Mouse (Mus musculus): ENCODE data around the gene March4. TPM values are rescaled to one million over a fixed set of nuclear protein-coding genes. Genes with fewer than 3 reads are reported as not detected.
A peak's percentile ranks its signal among the peaks of the same experiment; 100 is the strongest.

The March4 gene
- polyA plus RNA-seq, 1 experiment from 2014 or later: not detected

DNA sequence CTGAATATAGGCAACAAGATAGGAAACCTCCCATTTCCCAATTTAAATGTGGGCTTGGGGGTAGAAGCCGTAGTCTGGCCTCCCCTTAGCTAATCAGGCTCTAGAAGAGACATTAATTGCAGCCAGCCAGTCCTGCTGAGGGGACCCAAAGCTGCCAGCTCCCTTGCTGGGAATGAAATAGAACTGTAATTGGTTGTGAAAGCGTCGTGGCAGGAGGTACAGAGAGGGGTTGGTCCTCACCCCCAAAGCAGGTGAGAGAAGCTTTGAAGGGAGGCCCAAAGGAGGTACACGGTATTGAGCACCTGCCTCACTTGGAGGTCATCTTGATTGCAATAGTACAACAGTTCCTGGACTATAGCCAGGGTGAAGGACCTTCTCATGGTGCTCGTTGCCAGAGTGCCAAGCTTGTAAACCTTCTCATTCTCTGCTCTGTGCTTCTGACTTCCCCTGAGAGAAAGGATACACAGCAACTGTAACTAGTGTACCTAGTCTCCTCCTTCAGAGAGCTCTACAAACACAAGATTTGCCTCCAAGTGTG, 68.2 kb downstream of the March4 start:
- 66% methylated on average over 5 of the region's 5 CpGs for WGBS

DNA sequence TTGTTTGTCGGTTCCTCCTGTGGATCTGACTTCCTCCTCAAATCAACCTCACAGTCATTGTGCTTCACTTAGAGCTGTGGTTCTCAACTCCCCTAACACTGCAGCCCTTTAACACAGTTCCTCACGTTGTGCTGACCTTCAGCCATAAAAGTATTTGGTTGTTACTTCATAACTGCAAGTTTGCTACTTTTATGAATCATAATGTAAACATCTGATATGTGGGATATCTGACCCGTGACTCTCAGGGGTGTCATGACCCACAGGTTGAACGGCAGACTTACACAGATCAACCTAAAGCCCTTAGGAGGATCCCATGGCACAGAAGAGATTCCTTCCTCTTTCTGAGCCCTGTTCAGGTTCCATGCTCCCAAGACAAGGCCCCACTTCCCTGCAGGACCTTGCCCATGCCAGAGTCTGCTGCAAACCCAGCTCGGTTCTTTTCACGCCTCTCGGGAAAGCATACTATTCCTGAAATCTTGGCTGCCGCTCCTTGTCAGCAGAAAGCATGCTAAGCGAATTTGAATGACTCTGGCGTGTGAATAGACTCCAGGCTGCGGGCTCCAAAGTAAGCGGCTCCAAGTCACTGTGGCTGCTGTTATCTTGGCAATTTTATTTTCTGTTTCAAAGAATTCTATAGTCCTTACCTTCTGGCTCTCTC, 71.7 kb downstream of the March4 start:
- no peaks in the 10 kb centered on the region for H3K36me3 ChIP-seq (ENCODE audit: control insufficient read depth, insufficient read depth, low read length)
- no peak overlapping the region for H3K4me2 ChIP-seq (replicated peaks; ENCODE audit: low read depth, low read length)
- H3K27ac ChIP-seq (ENCODE audit: low read depth, low read length): no peak overlapping the region
- no peaks in the 10 kb centered on the region for H3K27me3 ChIP-seq (ENCODE audit: control insufficient read depth, insufficient read depth, low read length)
- H3K4me1 ChIP-seq (ENCODE audit: control insufficient read depth, insufficient read depth, low read length): no peaks in the 10 kb centered on the region
- H3K9ac ChIP-seq (ENCODE audit: low read depth, low read length): no peak overlapping the region
- 64% methylated on average over 12 of the region's 12 CpGs for WGBS
- no peak for ATAC-seq (ENCODE audit: low FRiP score, low TSS enrichment)
- no peaks in the 10 kb centered on the region for H3K9me3 ChIP-seq (ENCODE audit: control insufficient read depth, low read length)
- H3K4me3 ChIP-seq (ENCODE audit: low read length): no peak overlapping the region

More for the DNA sequence above, 68.2 kb downstream of the March4 start:
- Histone ChIP-seq H3K4me1 (ENCODE audit: control insufficient read depth, insufficient read depth, low read length) (no peaks in the 10 kb centered on the region), H3K4me2 (replicated peaks; ENCODE audit: low read depth, low read length) (no peak overlapping the region), H3K4me3 (ENCODE audit: low read length) (no peak overlapping the region), H3K27me3 (ENCODE audit: control insufficient read depth, insufficient read depth, low read length) (no peaks in the 10 kb centered on the region), H3K36me3 (ENCODE audit: control insufficient read depth, insufficient read depth, low read length) (no peaks in the 10 kb centered on the region), H3K9me3 (ENCODE audit: control insufficient read depth, low read length) (no peaks in the 10 kb centered on the region; the same call in 1 of the 2 replicates), H3K9ac (ENCODE audit: low read depth, low read length) (no peak overlapping the region), H3K27ac (ENCODE audit: low read depth, low read length) (no peak overlapping the region)
- no peak for ATAC-seq (ENCODE audit: low FRiP score, low TSS enrichment)

GRCm38 (mm10) chr1:72462516-72462915, 74.2 kb downstream of the March4 start:
- Histone ChIP-seq H3K36me3 (ENCODE audit: control insufficient read depth, insufficient read depth, low read length) (no peaks in the 10 kb centered on the region), H3K4me2 (replicated peaks; ENCODE audit: low read depth, low read length) (no peak overlapping the region), H3K9me3 (ENCODE audit: control insufficient read depth, low read length) (no peaks in the 10 kb centered on the region), H3K4me3 (ENCODE audit: low read length) (no peak overlapping the region), H3K4me1 (ENCODE audit: control insufficient read depth, insufficient read depth, low read length) (no peaks in the 10 kb centered on the region), H3K27me3 (ENCODE audit: control insufficient read depth, insufficient read depth, low read length) (no peaks in the 10 kb centered on the region), H3K9ac (ENCODE audit: low read depth, low read length) (no peak overlapping the region), H3K27ac (ENCODE audit: low read depth, low read length) (no peak overlapping the region)
- WGBS: 55% methylated on average over 6 of the region's 6 CpGs
- no peak for ATAC-seq (ENCODE audit: low FRiP score, low TSS enrichment)

- 85% methylated on average over 4 of the region's 4 CpGs for WGBS
- H3K9ac ChIP-seq (ENCODE audit: low read depth, low read length): no peak overlapping the region
- no peak for ATAC-seq (ENCODE audit: low FRiP score, low TSS enrichment)
- no peak overlapping the region for H3K27ac ChIP-seq (ENCODE audit: low read depth, low read length)
- no peaks in the 10 kb centered on the region for H3K27me3 ChIP-seq (ENCODE audit: control insufficient read depth, insufficient read depth, low read length)
- H3K9me3 ChIP-seq (ENCODE audit: control insufficient read depth, low read length): no peaks in the 10 kb centered on the region
- no peak overlapping the region for H3K4me2 ChIP-seq (replicated peaks; ENCODE audit: low read depth, low read length)
- H3K36me3 ChIP-seq (ENCODE audit: control insufficient read depth, insufficient read depth, low read length): no peaks in the 10 kb centered on the region
- no peak overlapping the region for H3K4me3 ChIP-seq (ENCODE audit: low read length)
- H3K4me1 ChIP-seq (ENCODE audit: control insufficient read depth, insufficient read depth, low read length): no peaks in the 10 kb centered on the region
Measured at GRCm38 (mm10) chr1:72457652-72458051, 79.1 kb downstream of the March4 start.

DNA sequence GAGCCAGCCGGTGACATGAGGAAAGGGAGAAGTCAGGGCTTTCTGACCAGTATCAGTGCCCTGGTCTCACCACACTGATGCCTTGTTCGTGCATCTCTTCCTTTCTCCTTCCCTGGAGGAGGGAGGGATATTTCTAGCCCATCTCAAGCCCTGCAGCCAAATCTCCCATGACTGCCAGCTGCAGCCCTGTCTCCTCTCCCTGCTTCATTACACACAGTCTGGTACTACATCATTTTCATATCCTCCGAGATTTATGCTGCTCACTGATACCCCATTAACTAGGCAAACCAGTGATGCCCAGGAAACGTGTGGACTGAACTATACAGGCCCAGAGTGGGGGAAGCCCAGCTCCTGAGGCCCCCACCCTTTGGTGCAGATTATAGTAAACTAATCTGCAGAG, 80.8 kb downstream of the March4 start:
- H3K27ac ChIP-seq (ENCODE audit: low read depth, low read length): no peak overlapping the region
- 33% methylated on average over 4 of the region's 4 CpGs for WGBS
- H3K9me3 ChIP-seq (ENCODE audit: control insufficient read depth, low read length): no peaks in the 10 kb centered on the region
- H3K4me1 ChIP-seq (ENCODE audit: control insufficient read depth, insufficient read depth, low read length): no peaks in the 10 kb centered on the region
- no peaks in the 10 kb centered on the region for H3K27me3 ChIP-seq (ENCODE audit: control insufficient read depth, insufficient read depth, low read length)
- H3K9ac ChIP-seq (ENCODE audit: low read depth, low read length): no peak overlapping the region
- no peaks in the 10 kb centered on the region for H3K36me3 ChIP-seq (ENCODE audit: control insufficient read depth, insufficient read depth, low read length)
- peak; percentile 44 for ATAC-seq (ENCODE audit: low FRiP score, low TSS enrichment)
- no peak overlapping the region for H3K4me2 ChIP-seq (replicated peaks; ENCODE audit: low read depth, low read length)
- no peak overlapping the region for H3K4me3 ChIP-seq (ENCODE audit: low read length)

GRCm38 (mm10) chr1:72454733-72455201, 82.0 kb downstream of the March4 start:
- no peak overlapping the region for H3K27ac ChIP-seq (ENCODE audit: low read depth, low read length)
- H3K27me3 ChIP-seq (ENCODE audit: control insufficient read depth, insufficient read depth, low read length): no peaks in the 10 kb centered on the region
- H3K4me3 ChIP-seq (ENCODE audit: low read length): no peak overlapping the region
- ATAC-seq (ENCODE audit: low FRiP score, low TSS enrichment): peak; percentile 90
- H3K4me1 ChIP-seq (ENCODE audit: control insufficient read depth, insufficient read depth, low read length): no peaks in the 10 kb centered on the region
- H3K9me3 ChIP-seq (ENCODE audit: control insufficient read depth, low read length): no peaks in the 10 kb centered on the region
- no peak overlapping the region for H3K4me2 ChIP-seq (replicated peaks; ENCODE audit: low read depth, low read length)
- H3K36me3 ChIP-seq (ENCODE audit: control insufficient read depth, insufficient read depth, low read length): no peaks in the 10 kb centered on the region
- no peak overlapping the region for H3K9ac ChIP-seq (ENCODE audit: low read depth, low read length)
- WGBS: 36% methylated on average over 6 of the region's 6 CpGs

GRCm38 (mm10) chr1:72452839-72453238, 83.9 kb downstream of the March4 start:
- WGBS: 94% methylated on average over 2 of the region's 2 CpGs
- Histone ChIP-seq H3K27ac (ENCODE audit: low read depth, low read length) (no peak overlapping the region), H3K36me3 (ENCODE audit: control insufficient read depth, insufficient read depth, low read length) (no peaks in the 10 kb centered on the region), H3K4me2 (replicated peaks; ENCODE audit: low read depth, low read length) (no peak overlapping the region), H3K4me3 (ENCODE audit: low read length) (no peak overlapping the region), H3K27me3 (ENCODE audit: control insufficient read depth, insufficient read depth, low read length) (no peaks in the 10 kb centered on the region), H3K9me3 (ENCODE audit: control insufficient read depth, low read length) (no peaks in the 10 kb centered on the region), H3K9ac (ENCODE audit: low read depth, low read length) (no peak overlapping the region), H3K4me1 (ENCODE audit: control insufficient read depth, insufficient read depth, low read length) (no peaks in the 10 kb centered on the region)
- ATAC-seq (ENCODE audit: low FRiP score, low TSS enrichment): no peak

DNA sequence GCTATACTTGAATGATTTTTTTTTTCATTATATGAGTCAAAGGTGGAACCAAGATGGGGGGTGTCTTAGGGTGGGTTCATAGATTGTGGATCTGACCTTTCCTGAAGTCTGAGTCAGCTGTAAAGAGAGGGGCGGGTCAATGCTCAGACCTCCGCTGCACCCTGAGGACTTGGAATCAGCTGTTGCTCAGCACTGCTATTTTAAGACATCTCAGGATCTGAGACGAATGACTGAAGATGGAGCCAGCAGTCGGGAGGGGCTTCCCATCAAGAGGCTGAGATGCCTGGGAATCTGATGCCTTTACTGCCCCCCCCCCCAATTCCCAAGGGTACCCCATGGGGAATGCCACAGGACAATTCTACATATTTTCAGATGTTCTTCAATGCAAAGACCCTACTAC, 85.9 kb downstream of the March4 start:
- Histone ChIP-seq H3K27me3 (ENCODE audit: control insufficient read depth, insufficient read depth, low read length) (no peaks in the 10 kb centered on the region), H3K4me3 (ENCODE audit: low read length) (no peak overlapping the region), H3K9me3 (ENCODE audit: control insufficient read depth, low read length) (no peaks in the 10 kb centered on the region), H3K36me3 (ENCODE audit: control insufficient read depth, insufficient read depth, low read length) (no peaks in the 10 kb centered on the region), H3K4me2 (replicated peaks; ENCODE audit: low read depth, low read length) (no peak overlapping the region), H3K27ac (ENCODE audit: low read depth, low read length) (no peak overlapping the region), H3K9ac (ENCODE audit: low read depth, low read length) (no peak overlapping the region), H3K4me1 (ENCODE audit: control insufficient read depth, insufficient read depth, low read length) (no peaks in the 10 kb centered on the region)
- ATAC-seq (ENCODE audit: low FRiP score, low TSS enrichment): no peak
- 50% methylated on average over 4 of the region's 4 CpGs for WGBS

DNA sequence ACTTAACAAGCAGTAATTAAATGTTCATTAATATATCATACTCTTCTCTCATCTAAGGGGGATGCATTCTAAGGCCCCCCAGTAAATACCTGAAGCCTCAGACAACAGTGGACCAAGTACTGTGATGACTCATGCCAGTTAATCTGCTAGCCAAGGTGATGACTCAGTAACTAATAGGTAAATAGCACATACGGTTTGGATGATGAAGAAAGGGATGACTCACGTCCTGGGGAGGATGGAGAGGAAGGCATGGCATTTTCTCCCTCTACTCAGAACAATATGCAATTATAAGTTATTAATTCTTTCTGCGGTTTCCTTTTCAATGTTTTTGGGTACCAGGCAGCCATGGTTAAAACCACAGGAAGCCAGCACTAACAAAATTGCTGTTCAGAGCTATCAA, 87.0 kb downstream of the March4 start:
- no peak for ATAC-seq (ENCODE audit: low FRiP score, low TSS enrichment)
- Histone ChIP-seq H3K9me3 (ENCODE audit: control insufficient read depth, low read length) (no peaks in the 10 kb centered on the region), H3K36me3 (ENCODE audit: control insufficient read depth, insufficient read depth, low read length) (no peaks in the 10 kb centered on the region), H3K27me3 (ENCODE audit: control insufficient read depth, insufficient read depth, low read length) (no peaks in the 10 kb centered on the region), H3K4me1 (ENCODE audit: control insufficient read depth, insufficient read depth, low read length) (no peaks in the 10 kb centered on the region), H3K27ac (ENCODE audit: low read depth, low read length) (no peak overlapping the region), H3K4me2 (replicated peaks; ENCODE audit: low read depth, low read length) (no peak overlapping the region), H3K4me3 (ENCODE audit: low read length) (no peak overlapping the region), H3K9ac (ENCODE audit: low read depth, low read length) (no peak overlapping the region)
- WGBS: 73% methylated on average over 3 of the region's 3 CpGs
